Mouse (Mus musculus): ENCODE measurements at regions not wholly inside any gene's neighbourhood (a gene's known extent, or its start where the extent isn't known, plus 50 kb on each side); places are given as distances from the start of the nearest gene placed in this dataset.

DNA sequence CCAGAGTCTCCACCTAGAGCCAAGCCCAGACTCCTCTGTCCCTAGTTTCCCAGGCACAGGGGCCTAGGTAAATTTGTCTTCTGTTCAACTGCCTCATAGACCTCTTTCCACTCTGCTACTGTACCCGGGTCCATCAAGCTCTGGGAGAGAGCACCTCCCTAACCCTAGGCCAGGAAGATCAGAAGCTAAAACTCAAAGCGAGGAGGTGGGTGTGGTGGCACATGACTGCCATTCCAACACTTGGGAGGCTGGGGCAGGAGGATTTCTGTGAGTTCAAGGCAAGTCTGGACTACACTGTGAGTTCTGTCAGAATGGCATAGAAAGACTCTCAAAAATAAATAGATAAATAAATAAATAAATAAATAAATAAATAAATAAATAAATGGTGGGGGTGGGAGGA, 91.2 kb upstream of the Tbx3 start:
- DNase-seq: no peak

DNA sequence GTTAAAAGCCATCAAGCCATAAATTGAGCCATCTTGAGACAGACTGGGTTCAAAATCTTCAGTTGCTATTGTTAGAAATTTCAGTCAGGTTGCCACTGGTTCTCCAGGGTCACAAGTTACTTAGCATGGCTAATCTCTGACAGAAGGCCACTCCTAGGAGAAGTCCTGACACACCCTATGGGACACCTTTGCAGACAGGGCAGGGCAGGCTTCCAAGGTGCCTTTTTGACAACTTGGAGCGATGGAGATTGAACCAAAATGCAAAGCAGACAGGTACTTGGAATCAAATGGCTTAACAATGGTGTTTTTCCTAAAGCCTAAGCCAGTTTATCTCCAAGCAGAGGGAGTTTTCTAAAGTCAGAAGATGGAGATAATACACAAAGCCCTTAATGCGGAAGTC, 90.7 kb upstream of the Tbx3 start:
- no peak for DNase-seq

DNA sequence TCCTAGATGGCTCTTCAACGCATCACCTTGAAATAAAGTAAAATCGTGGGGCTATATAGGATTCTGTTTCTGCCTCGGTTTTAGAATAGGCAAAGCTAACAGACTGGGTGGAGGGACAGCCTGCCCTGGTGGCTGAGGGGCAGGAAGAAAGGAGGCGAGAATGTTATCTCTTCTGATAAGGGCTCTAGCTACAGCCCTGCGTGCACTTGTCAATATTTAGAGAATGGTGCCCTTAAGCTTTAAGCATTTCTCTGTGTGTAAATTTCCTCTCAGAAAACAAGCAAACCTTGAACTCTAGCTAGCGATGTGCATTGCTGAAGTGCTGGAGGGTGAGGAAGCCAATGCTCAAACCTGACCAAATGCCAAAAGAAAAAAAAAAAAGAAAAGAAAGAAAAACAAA, 90.1 kb upstream of the Tbx3 start:
- DNase-seq: no peak

DNA sequence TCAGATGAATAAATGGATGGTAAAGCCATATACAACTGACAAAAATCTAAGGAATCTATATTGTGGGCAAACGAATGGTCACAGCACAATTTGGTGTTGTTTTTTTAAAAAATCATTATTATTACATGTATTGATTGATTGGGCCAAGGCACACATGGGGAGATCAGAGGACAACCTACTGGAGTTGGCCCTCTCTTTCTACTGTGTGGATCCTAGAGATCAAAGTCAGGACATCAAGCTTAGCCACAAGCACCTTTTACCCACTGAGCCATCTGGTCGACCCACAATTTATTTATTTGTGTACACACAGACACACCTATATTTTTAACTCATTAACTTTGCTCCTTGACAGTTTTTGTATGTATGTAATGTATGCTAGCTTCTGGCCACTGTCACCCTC, 89.7 kb upstream of the Tbx3 start:
- no peak for DNase-seq

DNA sequence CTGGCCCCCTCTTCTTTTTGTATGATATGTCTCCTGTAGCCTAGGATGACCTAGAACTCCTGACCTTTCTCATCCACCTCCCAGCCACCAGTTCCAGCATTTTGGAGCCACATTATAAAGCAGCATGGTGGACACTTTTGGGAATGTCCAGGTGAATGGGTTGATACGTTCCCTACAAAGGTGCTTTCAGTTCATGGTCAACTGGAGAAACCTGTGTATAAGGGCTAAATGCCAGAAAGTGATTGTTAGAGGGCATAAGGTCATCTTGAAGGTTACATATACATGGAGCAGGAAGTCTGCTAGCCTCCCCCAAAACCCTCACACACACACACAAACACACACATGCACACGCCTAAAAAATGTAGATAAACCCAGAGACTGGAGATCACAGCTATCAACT, 86.1 kb upstream of the Tbx3 start:
- no peak for DNase-seq

DNA sequence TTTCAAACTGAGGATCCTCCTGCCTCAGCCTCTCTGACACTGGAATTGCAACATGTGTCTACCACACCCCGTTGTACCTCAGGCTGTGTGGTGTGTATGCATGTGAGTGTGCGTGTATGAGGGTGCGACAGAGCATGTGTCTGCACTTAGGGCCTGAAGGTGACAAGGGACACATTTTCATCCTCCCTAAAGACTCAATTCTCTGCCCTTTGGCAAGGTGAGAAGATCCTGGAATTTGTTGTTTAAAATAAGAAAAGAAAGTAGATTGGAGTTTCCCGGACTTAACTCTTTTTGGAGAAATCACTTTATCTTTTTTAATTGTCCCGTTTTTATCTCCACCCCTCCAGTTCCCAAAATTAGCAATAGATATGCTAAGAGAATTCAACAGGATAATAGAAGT, 85.6 kb upstream of the Tbx3 start:
- no peak for DNase-seq

DNA sequence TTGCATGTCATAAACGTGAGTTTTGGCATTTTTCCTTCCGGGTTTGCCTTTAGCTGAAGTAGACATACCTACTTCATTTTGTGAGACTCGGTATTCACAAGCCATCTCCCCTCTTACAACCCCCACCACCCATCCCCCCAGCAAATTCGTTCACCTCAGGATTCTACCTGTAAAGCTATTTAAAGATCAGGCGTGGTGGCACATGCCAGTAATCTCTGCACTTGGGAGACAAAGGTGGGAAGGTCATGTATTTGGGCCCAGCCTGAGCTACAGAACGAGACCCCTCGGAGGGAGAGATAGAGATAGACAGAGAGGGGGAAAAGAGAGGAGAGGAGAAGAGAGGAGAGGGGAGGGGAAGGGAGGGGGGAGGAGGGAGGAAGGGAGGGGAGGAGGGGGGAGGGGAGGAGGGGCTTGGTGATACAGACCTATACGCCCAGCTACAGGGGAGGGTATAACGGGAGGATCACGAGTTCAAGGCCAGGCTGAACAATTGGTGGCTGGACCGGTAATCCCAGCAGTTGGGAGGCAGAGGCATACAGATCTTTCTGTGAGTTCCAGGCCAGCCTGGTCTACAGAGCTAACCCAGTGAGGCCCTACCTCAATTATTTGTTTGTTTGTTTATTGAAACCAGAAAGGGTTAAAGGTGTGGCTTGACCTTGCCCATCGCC, 83.9 kb upstream of the Tbx3 start:
- DNase-seq: no peak

DNA sequence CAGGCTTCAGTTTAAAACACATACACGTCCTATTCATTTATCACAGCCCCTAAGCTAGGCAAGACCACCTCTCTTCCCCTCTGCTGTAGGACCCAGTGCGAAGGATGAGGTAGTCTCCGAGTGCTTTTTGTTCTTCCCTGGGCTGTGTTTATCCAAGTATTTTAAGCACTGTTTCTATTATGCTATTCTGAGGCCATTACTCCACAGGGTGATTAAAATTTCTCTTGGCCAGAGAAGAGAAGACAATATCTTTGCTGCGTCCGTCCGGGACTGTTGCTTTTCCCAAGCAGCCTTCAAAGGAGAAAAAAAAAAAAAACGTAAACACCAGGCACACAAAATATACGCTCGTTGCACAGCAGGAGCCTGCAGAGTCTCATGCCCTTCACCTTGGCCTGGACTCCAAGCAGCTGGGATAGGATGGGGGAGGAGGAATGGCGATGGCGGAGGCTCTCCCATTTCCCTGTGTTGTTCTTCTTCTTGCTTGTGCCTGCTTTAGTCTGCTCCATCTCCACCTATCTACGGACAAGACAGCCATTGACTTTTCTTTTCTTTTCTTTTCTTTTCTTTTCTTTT, 83.1 kb upstream of the Tbx3 start:
- no peak for DNase-seq

DNA sequence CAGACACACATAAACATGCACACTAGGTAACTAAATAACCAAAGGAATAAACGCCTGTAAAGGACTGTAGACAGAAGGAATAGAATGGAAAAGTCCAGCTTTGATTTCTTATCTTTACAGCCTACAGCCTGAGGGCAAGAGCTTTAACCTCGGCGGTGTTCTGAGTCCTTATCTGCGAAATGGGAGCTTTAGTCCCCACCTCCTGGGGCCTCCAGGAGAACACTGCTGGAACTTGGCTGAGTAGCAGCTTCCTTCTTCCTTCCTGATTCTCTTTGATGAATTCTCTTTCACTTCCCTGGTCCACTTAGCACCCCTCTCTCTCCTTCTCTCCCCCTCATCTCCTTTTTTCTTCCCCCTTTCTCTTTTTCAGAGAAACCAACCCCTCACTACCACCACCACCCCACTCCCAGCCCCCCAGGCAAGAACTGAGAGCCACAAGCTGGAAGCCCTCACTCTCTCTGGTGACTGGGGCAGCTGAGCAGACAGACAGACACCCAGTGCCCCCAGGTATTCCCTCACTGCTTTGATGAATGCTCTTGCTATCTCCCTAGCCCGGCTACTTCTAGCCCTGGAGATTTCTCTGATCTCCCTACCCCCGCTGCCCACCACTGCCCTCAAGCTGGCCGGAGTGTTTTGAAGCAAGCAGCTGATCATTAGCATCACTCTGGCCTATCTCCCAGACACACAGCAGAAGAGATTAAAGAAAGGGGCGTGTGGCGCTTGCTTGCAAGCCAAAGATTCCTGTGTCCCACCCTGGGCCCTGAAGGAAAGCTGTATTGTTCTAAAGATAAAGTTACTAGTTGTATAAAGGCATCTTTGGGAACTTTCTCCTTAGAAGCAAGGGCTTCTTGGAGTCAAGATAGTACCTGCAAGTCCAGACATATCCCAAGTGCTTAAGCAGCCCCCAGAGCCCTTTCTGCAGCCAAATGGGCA, 81.9 kb upstream of the Tbx3 start:
- no peak for DNase-seq

DNA sequence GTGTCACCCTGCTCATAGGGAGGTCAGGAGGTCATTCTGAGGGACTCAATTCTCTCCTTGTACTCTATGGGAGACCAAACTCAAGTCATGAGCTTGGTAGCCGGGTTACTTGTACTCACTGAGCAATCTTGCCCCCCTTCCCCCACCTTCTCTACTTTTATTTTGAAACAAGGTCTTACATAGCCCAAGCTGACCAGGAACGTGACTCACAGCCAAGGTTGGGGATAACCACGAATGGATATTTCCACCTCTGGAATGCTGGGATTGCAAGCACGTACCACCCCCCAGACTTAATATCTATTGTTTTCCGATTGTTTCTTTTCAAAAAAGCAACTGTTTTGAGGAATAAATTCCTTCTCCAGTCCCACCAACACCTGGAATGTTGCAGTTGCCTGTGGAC, 79.2 kb upstream of the Tbx3 start:
- no peak for DNase-seq

DNA sequence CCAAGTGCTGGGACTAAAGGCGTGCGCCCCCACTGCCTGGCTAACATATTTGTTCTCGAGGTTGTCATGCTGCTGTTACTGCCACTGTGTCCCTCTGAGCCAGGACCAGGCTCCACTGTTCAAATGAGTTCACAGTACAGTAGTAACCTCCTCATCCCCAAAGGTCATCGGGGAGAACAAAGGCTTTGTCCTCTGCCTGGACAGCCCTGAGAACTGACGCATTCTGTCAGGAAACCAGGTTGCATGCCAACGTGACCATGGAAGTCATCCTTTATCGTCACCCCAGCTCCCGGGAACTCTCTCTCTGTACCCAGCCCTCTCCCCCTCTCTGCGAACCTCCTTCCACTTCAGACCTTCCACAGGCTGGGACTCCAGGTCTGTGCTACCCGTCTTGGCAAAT, 77.6 kb upstream of the Tbx3 start:
- DNase-seq: no peak

DNA sequence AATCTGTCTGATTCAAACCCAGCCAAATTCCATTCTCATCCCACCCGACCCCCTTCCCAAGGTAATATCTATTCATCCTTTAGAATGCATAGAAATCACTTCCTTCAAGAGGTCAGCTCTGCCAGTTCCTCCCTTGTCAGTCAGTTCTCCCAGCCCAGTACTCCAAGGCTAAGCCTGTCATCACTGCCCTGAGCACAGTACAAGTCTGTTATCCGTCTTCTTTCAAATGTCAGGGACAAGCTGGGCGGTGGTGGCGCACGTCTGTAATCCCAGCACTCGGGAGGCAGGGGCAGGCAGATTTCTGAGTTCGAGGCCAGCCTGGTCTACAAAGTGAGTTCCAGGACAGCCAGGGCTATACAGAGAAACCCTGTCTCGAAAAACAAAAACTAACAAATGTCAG, 75.9 kb upstream of the Tbx3 start:
- no peak for DNase-seq

DNA sequence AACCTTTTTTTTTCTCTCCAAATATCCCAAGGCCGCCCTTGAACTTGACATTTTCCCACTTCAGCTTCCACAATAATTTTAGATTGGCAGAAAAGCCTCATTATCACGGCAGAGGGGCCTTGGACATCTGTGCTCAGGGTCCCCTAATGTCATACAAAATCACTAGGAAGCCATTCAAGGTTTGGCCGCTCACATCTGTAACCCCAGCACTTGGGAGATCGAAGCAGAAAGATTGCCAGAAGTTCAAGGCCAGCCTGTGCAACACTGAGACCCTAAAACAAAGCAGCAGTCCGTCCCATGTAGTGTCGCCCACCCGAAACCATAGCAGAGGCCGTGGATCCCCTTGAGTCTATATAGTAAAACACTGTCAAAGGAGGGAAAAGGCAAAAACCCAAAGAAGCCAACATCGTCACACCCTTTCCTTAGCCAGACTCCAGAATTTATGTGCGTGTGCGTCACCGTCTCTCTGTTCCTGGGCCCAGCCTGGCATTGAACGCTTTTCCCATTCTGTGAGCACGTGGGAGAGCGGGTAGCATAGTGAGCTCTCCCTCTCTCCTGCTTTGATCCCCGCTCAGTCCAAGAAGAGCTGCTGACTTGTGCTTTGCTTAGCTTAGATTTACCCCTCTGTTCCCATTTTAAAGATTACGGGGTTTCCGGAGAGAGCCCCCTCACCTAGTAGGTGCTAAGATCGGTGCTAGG, 74.0 kb upstream of the Tbx3 start:
- DNase-seq: no peak

DNA sequence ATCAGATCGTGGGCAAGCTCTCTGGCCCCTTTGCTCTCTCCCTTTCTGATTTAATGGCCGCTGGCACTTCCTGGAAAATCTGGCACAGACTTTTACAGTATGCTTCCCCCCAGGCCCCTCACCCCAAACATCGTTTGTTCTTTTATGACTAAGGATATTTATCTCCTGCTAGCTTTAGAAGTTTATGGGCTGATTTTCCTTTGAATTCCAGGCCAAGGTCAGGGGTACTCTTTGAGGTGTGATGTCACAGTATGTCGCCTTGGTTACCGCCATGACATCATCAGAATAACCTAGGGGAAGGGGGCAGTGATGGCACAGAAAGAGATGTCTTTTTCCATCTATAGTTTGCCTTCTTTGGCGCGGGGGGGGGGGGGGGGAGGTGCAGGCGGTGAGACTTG, 73.5 kb upstream of the Tbx3 start:
- no peak for DNase-seq

DNA sequence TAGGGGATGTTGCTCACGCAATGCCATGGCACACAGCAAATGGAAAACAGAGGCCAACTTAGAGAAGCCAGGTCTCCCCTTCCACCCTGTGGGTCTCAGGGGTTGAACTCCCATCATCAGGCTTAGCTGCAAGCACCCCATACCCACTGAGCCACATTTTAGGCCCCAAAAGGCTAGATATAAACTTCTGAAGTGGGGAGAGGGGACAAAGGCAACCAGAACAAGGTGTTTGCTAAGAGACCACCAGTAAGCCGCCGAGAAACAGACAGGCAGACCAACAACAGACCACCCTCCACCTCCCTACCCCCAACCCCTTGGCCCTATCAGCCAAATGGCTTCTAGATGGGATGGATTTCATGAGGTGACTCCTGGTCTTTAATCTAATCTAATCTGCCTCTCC, 72.9 kb upstream of the Tbx3 start:
- DNase-seq: no peak

DNA sequence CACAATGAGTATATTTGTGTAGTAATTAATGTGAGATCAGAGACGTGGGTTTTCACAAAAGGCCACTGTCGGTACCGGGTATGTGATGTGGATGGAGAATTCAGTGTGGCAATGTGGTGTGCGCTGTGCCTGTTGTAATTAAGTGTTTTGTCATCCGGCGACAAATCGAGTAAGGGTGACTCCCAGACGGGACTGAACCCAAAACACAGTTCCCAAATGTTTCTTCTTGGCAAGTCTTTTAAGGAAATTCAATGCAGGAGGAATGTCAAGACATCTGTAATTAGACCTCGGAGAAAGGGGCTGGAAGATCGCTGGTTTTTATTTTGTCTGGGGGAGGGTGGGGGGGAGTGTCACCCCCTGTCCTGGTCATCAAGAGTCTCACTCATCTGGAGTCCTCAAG, 72.3 kb upstream of the Tbx3 start:
- no peak for DNase-seq

DNA sequence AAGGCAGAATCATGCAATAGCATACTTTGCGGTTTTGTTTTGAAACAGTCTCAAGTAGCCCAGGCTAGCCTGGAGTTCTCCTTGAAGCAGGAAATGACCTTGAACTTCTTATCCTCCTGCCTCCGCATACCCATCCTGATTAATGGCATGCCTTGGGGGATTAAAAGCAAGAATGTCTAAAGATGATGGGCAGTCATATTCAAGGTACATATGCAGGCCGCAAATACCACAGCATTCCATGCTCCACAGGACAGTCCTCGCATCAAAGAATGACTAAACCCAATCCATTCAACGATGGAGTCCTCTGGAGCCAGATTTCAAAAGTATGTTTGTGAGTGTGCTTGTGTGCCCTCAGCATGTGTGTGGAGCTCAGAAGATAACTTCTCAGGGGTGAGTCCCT, 69.1 kb upstream of the Tbx3 start:
- DNase-seq: no peak

DNA sequence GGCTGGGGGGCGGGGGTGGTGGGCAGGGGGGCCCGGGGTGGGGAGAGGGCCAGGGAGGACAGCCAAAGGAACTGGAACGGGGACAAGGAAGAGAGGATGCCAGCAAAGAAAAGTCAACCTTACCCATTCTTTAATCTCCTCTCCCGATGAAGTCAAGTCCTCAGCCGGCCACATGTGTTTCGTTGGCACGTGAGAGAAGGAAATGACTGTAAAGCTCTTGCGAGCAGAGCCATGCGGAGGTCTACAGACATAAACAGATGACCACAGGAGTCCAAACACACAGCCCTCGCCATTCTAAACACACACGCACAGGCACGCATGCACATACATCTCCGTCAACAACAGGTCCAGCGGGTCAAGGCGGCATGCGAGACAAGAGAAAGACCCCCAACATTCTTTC, 68.5 kb upstream of the Tbx3 start:
- no peak for DNase-seq

DNA sequence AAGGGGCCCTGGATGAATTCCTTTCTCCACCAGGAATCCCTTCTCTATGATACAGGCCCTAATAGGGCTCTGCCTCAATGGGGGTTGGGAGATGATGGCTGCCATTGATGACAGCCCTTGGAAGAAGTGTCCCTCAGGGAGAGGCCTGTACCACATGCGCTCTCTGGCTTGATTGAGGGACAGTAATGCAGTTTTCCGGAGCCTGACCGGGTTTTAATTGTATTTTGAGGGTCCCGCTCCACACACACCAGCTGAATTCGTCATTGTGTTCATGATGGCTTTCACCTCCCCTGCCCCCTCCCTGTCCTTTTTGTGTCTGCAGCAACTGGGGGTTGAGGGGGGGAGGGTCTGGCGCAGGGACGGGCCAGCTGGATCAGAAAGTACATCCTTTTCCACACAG, 65.0 kb upstream of the Tbx3 start:
- DNase-seq: peak; percentile 14

DNA sequence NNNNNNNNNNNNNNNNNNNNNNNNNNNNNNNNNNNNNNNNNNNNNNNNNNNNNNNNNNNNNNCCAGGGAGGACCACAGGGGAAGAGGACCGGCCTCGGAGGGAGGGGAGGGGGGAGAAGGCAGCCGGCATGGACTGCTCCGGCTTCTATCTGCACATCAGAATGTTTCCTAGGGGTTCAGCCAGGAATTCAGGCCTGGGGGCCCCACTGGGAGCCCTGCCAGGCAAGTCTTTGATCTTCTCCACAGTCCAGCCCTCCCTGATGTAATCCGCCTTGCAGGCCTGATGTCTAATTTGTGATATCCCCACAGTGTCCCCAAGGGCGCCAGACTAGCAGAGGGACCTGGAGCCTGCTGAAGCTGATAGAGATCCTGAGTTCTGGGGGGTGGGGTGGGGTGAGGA, 57.1 kb upstream of the Tbx3 start:
- DNase-seq: no peak

DNA sequence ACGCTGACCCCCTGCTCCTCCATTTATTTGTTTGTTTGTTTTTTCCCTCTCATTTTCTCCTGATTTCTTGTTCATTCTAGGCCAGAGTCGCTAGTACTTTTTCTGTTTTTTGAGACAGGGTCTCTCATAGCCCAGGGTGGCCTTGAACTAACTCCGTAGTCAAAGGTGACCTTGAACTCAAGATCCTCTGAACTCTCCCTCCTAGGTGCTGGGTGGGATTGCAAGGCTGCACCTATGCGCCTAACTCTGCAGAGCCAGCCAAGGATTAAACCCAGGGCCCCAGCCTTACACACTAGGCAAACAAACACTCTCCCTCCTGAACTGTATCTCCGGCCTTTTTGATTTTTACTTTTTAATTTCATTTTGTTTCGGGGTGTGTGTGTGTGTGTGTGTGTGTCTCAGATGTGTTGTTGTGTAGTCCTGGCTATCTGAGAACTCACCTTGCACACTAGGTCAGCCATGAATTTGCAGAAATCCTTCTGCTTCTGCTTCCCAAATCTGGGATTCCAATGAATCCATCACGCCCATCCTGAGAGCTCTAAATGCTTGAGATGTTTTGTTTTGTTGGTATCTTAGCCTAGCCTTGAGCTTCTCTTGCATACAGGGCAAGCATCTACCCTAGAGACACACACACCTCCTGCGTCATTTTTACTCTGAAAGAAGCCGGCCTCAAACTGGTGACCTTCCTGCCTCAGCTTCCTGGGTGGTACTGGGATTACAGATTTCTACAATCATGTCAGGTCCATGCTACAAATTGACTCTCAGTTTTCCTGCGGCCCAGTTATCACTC, 56.3 kb upstream of the Tbx3 start:
- no peak for DNase-seq

DNA sequence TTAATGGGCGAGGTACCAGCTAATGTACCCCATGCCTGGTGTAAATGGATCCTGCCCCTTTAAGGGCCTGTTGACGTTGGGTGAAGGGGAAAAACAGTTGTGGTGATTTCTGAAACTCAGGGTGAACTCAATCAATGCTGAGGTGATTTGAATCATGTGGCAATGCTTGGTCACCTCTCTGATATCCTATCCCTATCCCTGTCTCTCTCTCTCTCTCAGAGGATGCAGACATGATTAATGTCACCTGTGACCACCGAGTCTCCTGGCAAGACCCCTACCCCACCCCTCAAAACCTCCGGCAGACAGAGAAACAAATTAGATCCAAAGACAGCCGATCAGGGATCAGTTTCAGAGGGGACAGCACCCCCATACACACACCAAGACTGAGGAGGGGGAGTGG, 54.8 kb upstream of the Tbx3 start:
- DNase-seq: no peak
